Mouse (Mus musculus) thymus, postnatal 10 days (tissue): ENCODE data around the gene Col6a1.

Experiments
- DNase-seq, 2 experiments: peaks; one replicate each; pipeline ENCODE4 v3.0.0; 2021; ENCODE audit warnings: low spot score in 2 of 2

Col6a1 gene

GRCm38 (mm10) chr10:76680758-76681650 lies 45.0 kb downstream of the Col6a1 start:
- DNase-seq: no peak

GRCm38 (mm10) chr10:76678122-76678521 lies 47.8 kb downstream of the Col6a1 start:
- DNase-seq: no peak

- DNase-seq: no peak
Observed at GRCm38 (mm10) chr10:76675268-76675667, 50.7 kb downstream of the Col6a1 start.

- no peak for DNase-seq
Observed at GRCm38 (mm10) chr10:76674581-76674980, 51.4 kb downstream of the Col6a1 start.

- DNase-seq: no peak
Observed at GRCm38 (mm10) chr10:76671939-76672338, 54.0 kb downstream of the Col6a1 start.

GRCm38 (mm10) chr10:76668947-76669284 lies 57.1 kb downstream of the Col6a1 start:
- DNase-seq: no peak

GRCm38 (mm10) chr10:76668261-76668946 lies 57.6 kb downstream of the Col6a1 start:
- DNase-seq: no peak

GRCm38 (mm10) chr10:76667197-76667805 lies 58.7 kb downstream of the Col6a1 start:
- DNase-seq: no peak

GRCm38 (mm10) chr10:76665551-76665950 lies 60.4 kb downstream of the Col6a1 start:
- DNase-seq: no peak

- no peak for DNase-seq
Observed at GRCm38 (mm10) chr10:76664156-76665115, 61.5 kb downstream of the Col6a1 start.
